ENCODE assay signal across 14 mouse cellular contexts in genomic region chr6:119224451-119225195, GRCm38 (mm10). TPM values are rescaled to one million over a fixed set of nuclear protein-coding genes. Genes with fewer than 3 reads are reported as not detected.
A peak's percentile ranks its signal among the peaks of the same experiment; 100 is the strongest.
DNase-seq lines count a peak whose midpoint lies in the region; ATAC-seq and TF ChIP-seq lines count a peak whose summit lies in the region.
"Had no signal": no experiment of that assay in that cellular context is flagged by ENCODE, and none has a peak within 500 bp of the region (broad histone marks: within the 10 kb centered on the region; RNA-seq: fewer than 3 reads in every experiment).

No protein-coding gene starts in this region.

- peak overlapping the region; percentile 66 for H3K27ac ChIP-seq in layer of hippocampus, adult 2 months
- H3K27ac ChIP-seq in hindbrain, embryonic 16.5 days (ENCODE audit: low read depth, low read length), result peak overlapping the region; percentile 73
- no peak overlapping the region for H3K27ac ChIP-seq in kidney, adult 2 months (ENCODE audit: insufficient read depth, low read depth, low read length)
- H3K27ac ChIP-seq: heart, embryonic 13.5 days; intestine, embryonic 15.5 days had no signal

- CTCF ChIA-PET in Patski (lab: Charles Lee), result interaction anchor here (1.4 to 2.7 kb wide), 3 partner anchors 112 to 219 kb away, joined by 3 to 13 read pairs (median 3); no protein-coding TSS in a partner anchor

- no peaks in the 10 kb centered on the region for H3K36me3 ChIP-seq in hindbrain, embryonic 16.5 days (ENCODE audit: control insufficient read depth, insufficient read depth, low read length)
- no peaks in the 10 kb centered on the region; the same call in 1 of the 2 replicates for H3K36me3 ChIP-seq in kidney, adult 2 months (ENCODE audit: control insufficient read depth, insufficient read depth, low read length)
- H3K36me3 ChIP-seq: intestine, embryonic 15.5 days had no signal

- in situ Hi-C loops in Patski (cut with MboI; ENCODE audit: low pct_unique_long_range_greater_than_20kb), result loop anchor here (5.0 kb wide), 2 partner anchors 123 to 208 kb away; no protein-coding TSS in a partner anchor

- TF ChIP-seq CTCF in layer of hippocampus, adult 2 months (conservative IDR thresholded peaks at IDR 0.05), result no peak
- TF ChIP-seq CTCF in Patski (IDR thresholded peaks at IDR 0.05), result no peak
- no peak for TF ChIP-seq CTCF in brain, embryonic 14.5 days (IDR thresholded peaks at IDR 0.05; ENCODE audit: borderline replicate concordance, extremely low read depth, insufficient read depth, insufficient read length)
- no peak for TF ChIP-seq CTCF in kidney, adult 2 months (conservative IDR thresholded peaks at IDR 0.05; ENCODE audit: insufficient read depth, insufficient read length, low read depth, low read length)

- H3K4me2 ChIP-seq in hindbrain, embryonic 16.5 days (ENCODE audit: low read length), result peak overlapping the region; percentile 4; the same call in 1 of the 2 replicates
- H3K4me2 ChIP-seq: heart, embryonic 13.5 days; intestine, embryonic 15.5 days had no signal

- POLR2A ChIA-PET in Patski (lab: Charles Lee), result no interaction called here

- H3K9ac ChIP-seq in hindbrain, embryonic 16.5 days (ENCODE audit: low read depth, low read length), result 0 out of 2 replicates have a peak overlapping the region, but pooled peaks have one; percentile 9
- H3K9ac ChIP-seq: heart, embryonic 13.5 days; intestine, embryonic 15.5 days had no signal

- no peak overlapping the region for H3K4me3 ChIP-seq in layer of hippocampus, adult 2 months
- no peak overlapping the region for H3K4me3 ChIP-seq in hindbrain, embryonic 16.5 days (ENCODE audit: low read length)
- H3K4me3 ChIP-seq in kidney, adult 2 months (ENCODE audit: insufficient read depth, low read depth, low read length), result no peak overlapping the region
- H3K4me3 ChIP-seq: heart, embryonic 13.5 days; intestine, embryonic 15.5 days had no signal

- no peaks in the 10 kb centered on the region for H3K27me3 ChIP-seq in Patski
- no peaks in the 10 kb centered on the region for H3K27me3 ChIP-seq in hindbrain, embryonic 16.5 days (replicated peaks; ENCODE audit: control insufficient read depth, insufficient read depth, low read length)
- H3K27me3 ChIP-seq in kidney, adult 2 months (replicated peaks; ENCODE audit: control insufficient read depth, insufficient read depth, low read length), result no peaks in the 10 kb centered on the region
- H3K27me3 ChIP-seq: intestine, embryonic 15.5 days had no signal

- peak; percentile 28 to 36 for DNase-seq in layer of hippocampus, adult 2 months (ENCODE audit: low spot score in 2 of 2)
- DNase-seq in layer of hippocampus, adult 9-11 months, result no peak
- no peak for DNase-seq in Patski (ENCODE audit: low read depth, low spot score)
- DNase-seq in brain, embryonic 14.5 days (ENCODE audit: low read depth), result peak; percentile 87
- DNase-seq in yolk sac, embryonic 10.5 days (ENCODE audit: low spot score), result no peak
- DNase-seq in kidney, adult 2 months, result no peak
- DNase-seq: cerebellum, adult 11 months had no signal

- no peaks in the 10 kb centered on the region for H3K9me3 ChIP-seq in hindbrain, embryonic 16.5 days (ENCODE audit: control insufficient read depth, low read length)
- H3K9me3 ChIP-seq: heart, embryonic 13.5 days; intestine, embryonic 15.5 days had no signal

- ATAC-seq in Patski, result peak; percentile 7
- peak; percentile 82 for ATAC-seq in hindbrain, embryonic 16.5 days
- ATAC-seq: intestine, embryonic 15.5 days; lung, postnatal 0 days had no signal

- H3K4me1 ChIP-seq in hindbrain, embryonic 16.5 days (ENCODE audit: control insufficient read depth, insufficient read depth, low read depth, low read length), result peaks cover 20% of the 10 kb centered on the region
- H3K4me1 ChIP-seq in kidney, adult 2 months (ENCODE audit: control insufficient read depth, insufficient read depth, low read length), result no peaks in the 10 kb centered on the region
- H3K4me1 ChIP-seq: intestine, embryonic 15.5 days had no signal

- 32% methylated on average over 13 of the region's 13 CpGs for WGBS in hindbrain, embryonic 16.5 days
- 60% methylated on average over 13 of the region's 13 CpGs for WGBS in kidney, adult 2 months

- no peak for TF ChIP-seq POLR2A in brain, embryonic 14.5 days (IDR thresholded peaks at IDR 0.05; ENCODE audit: borderline replicate concordance, extremely low read depth, insufficient read depth, insufficient read length, poor library complexity, severe bottlenecking)
- TF ChIP-seq POLR2A in kidney, adult 2 months (IDR thresholded peaks at IDR 0.05; ENCODE audit: low read depth, low read length), result no peak

RNA-seq across cellular contexts. Expression of gene Cacna2d4, which starts 11.7 kb away (rescaled TPM):
- total RNA-seq in layer of hippocampus, adult 2 months (2021), result 1 to 10 TPM; 1.8 to 1.9 TPM
- polyA plus RNA-seq in Patski (2021), result 0.05 TPM
- 0.40 and 0.67 TPM in 2 replicates for polyA plus RNA-seq in brain, embryonic 14.5 days (2012; rRNA removed)
- polyA plus RNA-seq in hindbrain, embryonic 16.5 days (2015; fragmentation: Nextera tagmentation; extraction: Ambion mirVana), result 0.66 and 1.2 TPM in 2 replicates
- 0.16 and 0.66 TPM in 2 replicates for polyA plus RNA-seq in kidney, adult 2 months (2012; rRNA removed)
- polyA plus RNA-seq: embryonic facial prominence, embryonic 11.5 days; heart, embryonic 13.5 days; liver, adult 2 months had no signal

RNA-seq across cellular contexts. Expression of gene Cacna1c, which starts 28.4 kb away (rescaled TPM):
- 10 to 100 TPM; 86.4 to 90.0 TPM for total RNA-seq in layer of hippocampus, adult 2 months (2021)
- 2.1 TPM for polyA plus RNA-seq in Patski (2021)
- polyA plus RNA-seq in brain, embryonic 14.5 days (2012; rRNA removed), result 9.4 and 19.1 TPM in 2 replicates
- polyA plus RNA-seq in hindbrain, embryonic 16.5 days (2015; fragmentation: Nextera tagmentation; extraction: Ambion mirVana), result 4.7 and 6.0 TPM in 2 replicates
- 0.92 and 0.99 TPM in 2 replicates for polyA plus RNA-seq in kidney, adult 2 months (2012; rRNA removed)
- total RNA-seq: monocyte, adult 5-6 weeks had no signal

RNA-seq across cellular contexts. Expression of gene Dcp1b, which starts 49.6 kb away (rescaled TPM):
- total RNA-seq in layer of hippocampus, adult 2 months (2021), result 10 to 100 TPM; 18.6 to 21.2 TPM
- polyA plus RNA-seq in Patski (2021), result 8.5 TPM
- polyA plus RNA-seq in brain, embryonic 14.5 days (2012; rRNA removed), result 37.9 and 45.8 TPM in 2 replicates
- polyA plus RNA-seq in hindbrain, embryonic 16.5 days (2015; fragmentation: Nextera tagmentation; extraction: Ambion mirVana), result 10.6 and 11.8 TPM in 2 replicates
- polyA plus RNA-seq in kidney, adult 2 months (2012; rRNA removed), result 13.0 and 14.3 TPM in 2 replicates

Comparison
In these comparisons a context has a peak if more than half of its experiments do, and no peak if none do; other contexts are left out.
1. DNase-seq: peak in layer of hippocampus, adult 2 months (2 of 2) and brain, embryonic 14.5 days (single experiment); none in layer of hippocampus, adult 9-11 months (single experiment), Patski (single experiment), yolk sac, embryonic 10.5 days (single experiment) and kidney, adult 2 months (single experiment).